Mouse (Mus musculus) ES-Bruce4 (cell line): ENCODE data around the gene Car2. TPM values are rescaled to one million over a fixed set of nuclear protein-coding genes. Genes with fewer than 3 reads are reported as not detected.
A peak's percentile ranks its signal among the peaks of the same experiment; 100 is the strongest.

ENCODE experiments used
- H3K27ac ChIP-seq: 2 replicates; pipeline ENCODE4 v1.5.1; 2012; ENCODE audit warnings: low read length, inconsistent platforms; ENCODE audit not compliant: insufficient read depth
- H3K27me3 ChIP-seq: 2 replicates; pipeline ENCODE4 v1.6.1; 2012; ENCODE audit warnings: mild to moderate bottlenecking, low read length, inconsistent platforms; ENCODE audit not compliant: control insufficient read depth, poor library complexity, insufficient read depth, severe bottlenecking
- H3K36me3 ChIP-seq: 2 replicates; pipeline ENCODE4 v1.6.1; 2012; ENCODE audit warnings: inconsistent platforms, mild to moderate bottlenecking, low read length, moderate library complexity; ENCODE audit not compliant: control insufficient read depth, poor library complexity, insufficient read depth, severe bottlenecking
- H3K4me1 ChIP-seq: one replicate; pipeline ENCODE4 v1.8.1; 2011; ENCODE audit warnings: low read length; ENCODE audit not compliant: control insufficient read depth, insufficient read depth
- H3K4me3 ChIP-seq: 2 replicates; pipeline ENCODE4 v1.5.1; 2011; ENCODE audit warnings: low read depth, mild to moderate bottlenecking, low read length
- H3K9ac ChIP-seq: 2 replicates; pipeline ENCODE4 v1.6.1; 2012; ENCODE audit warnings: low read depth, mild to moderate bottlenecking, inconsistent platforms; ENCODE audit not compliant: poor library complexity, severe bottlenecking
- H3K9me3 ChIP-seq: replicated peaks from 2 replicates; pipeline ENCODE4 v1.6.1; 2012; ENCODE audit warnings: mild to moderate bottlenecking, low read length, inconsistent platforms; ENCODE audit not compliant: control insufficient read depth, poor library complexity, insufficient read depth, severe bottlenecking
- CTCF ChIP-seq: IDR thresholded peaks from one replicate; pipeline ENCODE4 v1.8.1; 2011; ENCODE audit warnings: low read depth, low read length
- EP300 ChIP-seq: IDR thresholded peaks from 2 replicates; pipeline ENCODE4 v1.6.1; 2011; ENCODE audit warnings: low read depth, low read length; ENCODE audit not compliant: insufficient read depth
- POLR2A ChIP-seq: IDR thresholded peaks from one replicate; pipeline ENCODE4 v1.8.1; 2011; ENCODE audit warnings: low read length; ENCODE audit not compliant: insufficient read depth
- polyA plus RNA-seq: library from polyadenylated mRNA; stranded (reverse); fragments of >200 nt; gene quantifications from 2 replicates; pipeline ENCODE4 v1.2.4, GENCODE M21; 2011; ENCODE audit warnings: low read depth; ENCODE audit not compliant: missing spikeins, insufficient read depth, insufficient read length

The Car2 gene
- polyA plus RNA-seq, 1 experiment = 186 TPM

GRCm38 (mm10) chr3:14882005-14882404 is 4.1 kb upstream of the Car2 start:
- Histone ChIP-seq H3K27ac (no peak overlapping the region), H3K9me3 (no peaks in the 10 kb centered on the region), H3K4me3 (no peak overlapping the region), H3K4me1 (no peaks in the 10 kb centered on the region), H3K27me3 (no peaks in the 10 kb centered on the region), H3K9ac (no peak overlapping the region), H3K36me3 (no peaks in the 10 kb centered on the region)
- TF ChIP-seq EP300 (no peak), POLR2A (no peak), CTCF (no peak)

- Histone ChIP-seq H3K27me3 (no peaks in the 10 kb centered on the region), H3K27ac (no peak overlapping the region), H3K36me3 (no peaks in the 10 kb centered on the region), H3K4me1 (no peaks in the 10 kb centered on the region), H3K9me3 (no peaks in the 10 kb centered on the region), H3K4me3 (no peak overlapping the region), H3K9ac (no peak overlapping the region)
- TF ChIP-seq EP300 (no peak), POLR2A (no peak), CTCF (no peak)
Observed at GRCm38 (mm10) chr3:14882756-14883155, 3.3 kb upstream of the Car2 start.

- no peak overlapping the region for H3K27ac ChIP-seq
- no peak overlapping the region for H3K4me3 ChIP-seq
- no peak for TF ChIP-seq EP300
- no peaks in the 10 kb centered on the region for H3K9me3 ChIP-seq
- no peaks in the 10 kb centered on the region for H3K36me3 ChIP-seq
- H3K27me3 ChIP-seq = no peaks in the 10 kb centered on the region
- no peaks in the 10 kb centered on the region for H3K4me1 ChIP-seq
- H3K9ac ChIP-seq = no peak overlapping the region
Observed at GRCm38 (mm10) chr3:14884826-14885225, 1.2 kb upstream of the Car2 start.

- no peaks in the 10 kb centered on the region for H3K36me3 ChIP-seq
- no peaks in the 10 kb centered on the region for H3K4me1 ChIP-seq
- no peaks in the 10 kb centered on the region for H3K27me3 ChIP-seq
- peak overlapping the region; percentile 82 for H3K4me3 ChIP-seq
- TF ChIP-seq POLR2A = no peak
- TF ChIP-seq EP300 = no peak
- no peak for TF ChIP-seq CTCF
- no peak overlapping the region for H3K27ac ChIP-seq
- H3K9ac ChIP-seq = peak overlapping the region; percentile 82
- H3K9me3 ChIP-seq = no peaks in the 10 kb centered on the region
Observed at GRCm38 (mm10) chr3:14887134-14887666, 1.1 kb downstream of the Car2 start.

GRCm38 (mm10) chr3:14887686-14888295 is 1.7 kb downstream of the Car2 start:
- no peaks in the 10 kb centered on the region for H3K27me3 ChIP-seq
- H3K9me3 ChIP-seq = no peaks in the 10 kb centered on the region
- no peak for TF ChIP-seq POLR2A
- no peak for TF ChIP-seq EP300
- TF ChIP-seq CTCF = no peak
- no peak overlapping the region for H3K27ac ChIP-seq
- H3K4me1 ChIP-seq = no peaks in the 10 kb centered on the region
- H3K36me3 ChIP-seq = no peaks in the 10 kb centered on the region
- no peak overlapping the region for H3K9ac ChIP-seq
- H3K4me3 ChIP-seq = no peak overlapping the region

- H3K4me3 ChIP-seq = no peak overlapping the region
- no peaks in the 10 kb centered on the region for H3K9me3 ChIP-seq
- no peak overlapping the region for H3K9ac ChIP-seq
- H3K36me3 ChIP-seq = no peaks in the 10 kb centered on the region
- TF ChIP-seq CTCF = no peak
- TF ChIP-seq EP300 = no peak
- TF ChIP-seq POLR2A = no peak
- no peaks in the 10 kb centered on the region for H3K27me3 ChIP-seq
- H3K4me1 ChIP-seq = no peaks in the 10 kb centered on the region
- H3K27ac ChIP-seq = no peak overlapping the region
Observed at GRCm38 (mm10) chr3:14888549-14888948, 2.5 kb downstream of the Car2 start.
